Mouse (Mus musculus) gastrocnemius, adult 8-10 months (tissue): Measurements from ENCODE around the gene Rasip1. TPM values are rescaled to one million over a fixed set of nuclear protein-coding genes. Genes with fewer than 3 reads are reported as not detected.

Experiments used
- DNase-seq, 2 experiments: peaks; one replicate each; pipeline ENCODE4 v3.0.0; 2022; ENCODE audit warnings: low spot score in 2 of 2
- total RNA-seq, 4 experiments: library from RNA; stranded (reverse); gene quantifications; 2 replicates each; pipeline ENCODE4 v1.2.4; 2022

Rasip1 gene
- total RNA-seq, 4 experiments from 2014 or later = 5.1 to 7.0 (median 5.3) TPM

DNA sequence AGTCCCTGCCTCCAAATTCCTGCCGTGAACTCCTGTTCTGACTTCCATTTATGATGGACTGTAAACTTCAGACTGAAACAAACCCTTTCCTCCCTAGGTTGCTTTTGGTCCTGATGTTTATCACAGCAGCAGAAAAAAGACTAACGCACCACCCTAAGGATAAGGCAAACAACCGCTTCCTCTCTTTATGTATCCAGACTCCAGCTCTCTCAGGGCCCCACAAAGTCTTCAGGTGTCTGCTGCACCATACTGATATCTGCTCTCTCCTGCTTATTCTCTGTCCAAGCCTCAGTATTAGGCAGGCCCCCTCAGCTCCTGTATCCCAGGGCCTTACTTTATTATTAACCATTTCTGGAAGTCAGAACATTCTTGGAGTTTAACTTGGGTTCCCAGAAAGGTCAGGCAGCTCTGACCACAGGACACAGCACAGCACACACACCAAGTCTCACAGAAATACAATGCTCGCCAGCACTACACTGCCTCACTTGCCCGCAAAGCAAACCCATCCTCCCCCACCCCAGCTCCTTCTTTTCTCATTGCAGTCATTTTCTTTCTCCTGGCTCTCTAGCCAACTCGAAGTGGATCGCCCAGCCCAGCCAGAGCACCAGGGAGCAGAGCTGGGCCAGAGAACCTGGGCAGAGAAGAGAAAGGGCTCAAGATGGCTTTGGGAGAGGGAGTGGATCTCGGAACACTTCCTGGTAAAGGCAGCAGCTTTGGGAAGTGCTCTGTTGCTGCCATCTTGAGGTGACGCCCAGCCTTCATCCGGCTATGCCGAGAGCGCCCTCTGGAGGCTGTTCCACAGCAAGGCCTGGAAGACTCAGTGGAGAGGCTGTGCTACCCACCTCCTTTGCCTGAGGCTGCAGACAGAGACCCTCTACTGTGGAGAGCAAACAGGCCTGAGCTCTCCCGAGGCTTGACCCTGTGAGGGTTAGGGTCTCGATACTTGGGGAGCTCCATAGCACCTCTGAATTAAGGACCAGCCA is 55.1 kb downstream of the Rasip1 start:
- DNase-seq = peak; percentile 72 to 80

DNA sequence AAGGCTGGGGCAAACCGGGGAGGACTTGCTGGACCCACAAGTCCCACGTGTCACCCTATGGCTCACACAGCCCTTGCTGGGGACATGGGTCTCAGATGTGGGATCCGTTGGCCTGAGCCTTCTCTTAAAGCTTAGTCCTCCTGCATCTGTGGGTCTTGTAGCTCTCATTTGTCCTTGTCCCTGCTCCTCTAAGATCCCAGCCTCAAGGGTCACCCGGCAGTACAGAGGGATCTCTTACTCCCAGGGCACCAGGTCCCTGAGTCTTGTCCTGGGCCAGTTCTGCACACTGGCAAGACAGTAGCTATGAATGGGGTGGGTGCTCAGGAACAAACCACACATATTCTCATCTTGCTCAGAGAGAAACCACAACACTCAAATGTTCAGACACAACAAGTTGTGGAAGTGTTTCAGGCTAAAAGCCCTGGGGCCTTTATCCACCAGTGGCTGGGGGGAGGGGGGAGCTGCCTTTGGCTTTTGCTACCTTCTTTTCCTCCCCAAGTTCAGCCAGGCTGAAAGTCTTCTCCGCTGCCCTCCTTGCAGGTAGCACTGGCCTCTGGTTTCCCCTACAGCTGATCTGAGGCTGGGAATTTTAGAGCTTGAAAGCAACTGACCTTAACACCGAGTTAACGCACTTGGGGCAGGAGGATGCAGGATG is 56.2 kb downstream of the Rasip1 start, which contains the start of gene Ntn5:
Ntn5 (plus strand) TSS at position 627 of the 655 bp plus-strand sequence.
- no peak for DNase-seq

- no peak for DNase-seq
These were observed 58.5 kb downstream of the Rasip1 start for GRCm38 (mm10) chr7:45685811-45686210.

DNA sequence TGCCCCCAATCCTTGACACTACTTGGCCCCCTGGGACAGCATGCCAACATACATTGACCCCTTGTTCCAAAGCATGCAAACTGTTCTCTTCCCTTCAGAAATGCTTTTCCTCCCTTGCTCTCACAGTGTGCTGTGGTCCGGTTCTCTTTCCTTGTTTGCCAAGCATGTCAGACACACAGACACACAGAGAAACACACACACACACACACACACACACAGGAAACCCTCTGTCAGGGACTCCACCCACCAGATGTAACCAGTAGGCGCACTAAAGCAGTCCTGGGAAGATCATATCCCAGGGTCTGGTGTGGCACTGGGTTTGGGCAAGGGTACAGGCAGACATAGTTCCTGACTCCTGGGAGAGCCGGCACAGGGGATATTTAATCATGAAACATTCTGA is 59.6 kb downstream of the Rasip1 start:
- no peak for DNase-seq

Other genes with a start within 250 kb of the Rasip1 start
- gene Snrnp70, start 231.7 kb upstream of the Rasip1 start, total RNA-seq = 10 to 100 TPM; 45.4 to 74.5 (median 59.9) TPM
- 10 to 100 TPM; 78.8 to 94.6 (median 88.3) TPM for gene Kcna7, start 221.8 kb upstream of the Rasip1 start, total RNA-seq
- gene Ntf5, start 213.8 kb upstream of the Rasip1 start, total RNA-seq = 1 to 10 TPM; 3.7 to 4.9 (median 4.3) TPM
- gene Lhb, start 206.7 kb upstream of the Rasip1 start, total RNA-seq = under 1 TPM in 2 of 4 experiments, not detected in 2; 0.46 to 0.61 TPM
- 100 to 1,000 TPM; 265 to 308 (median 299) TPM for gene Gys1, start 192.6 kb upstream of the Rasip1 start, total RNA-seq
- gene Ruvbl2, start 189.4 kb upstream of the Rasip1 start, total RNA-seq = 10 to 100 TPM; 22.4 to 28.6 (median 24.0) TPM
- 100 to 1,000 TPM in 3 of 4 experiments, 10 to 100 TPM in 1; 83.2 to 132 (median 121) TPM for gene Ftl1, start 167.6 kb upstream of the Rasip1 start, total RNA-seq
- 10 to 100 TPM; 14.5 to 17.8 (median 15.3) TPM for gene Bax, start 160.6 kb upstream of the Rasip1 start, total RNA-seq
- gene Tulp2, start 145.6 kb upstream of the Rasip1 start, total RNA-seq = not detected
- gene Gm45808, start 140.7 kb upstream of the Rasip1 start, total RNA-seq = 10 to 100 TPM in 3 of 4 experiments, 1 to 10 TPM in 1; 9.7 to 19.4 (median 11.8) TPM
- 10 to 100 TPM; 22.2 to 29.9 (median 27.6) TPM for gene Dhdh, start 138.7 kb upstream of the Rasip1 start, total RNA-seq
- 10 to 100 TPM; 51.1 to 66.1 (median 56.8) TPM for gene Nucb1, start 117.1 kb upstream of the Rasip1 start, total RNA-seq
- gene Ppp1r15a, start 101.2 kb upstream of the Rasip1 start, total RNA-seq = 10 to 100 TPM; 19.6 to 34.3 (median 29.4) TPM
- 1 to 10 TPM; 1.4 to 5.4 (median 4.6) TPM for gene Plekha4, start 101.2 kb upstream of the Rasip1 start, total RNA-seq
- 1 to 10 TPM in 1 of 4 experiments, under 1 TPM in 2, not detected in 1; 0.52 to 2.8 (median 0.56) TPM for gene Hsd17b14, start 72.6 kb upstream of the Rasip1 start, total RNA-seq
- gene Bcat2, start 57.3 kb upstream of the Rasip1 start, total RNA-seq = 100 to 1,000 TPM in 1 of 4 experiments, 10 to 100 TPM in 3; 82.2 to 107 (median 91.8) TPM
- not detected for gene Fgf21, start 12.0 kb upstream of the Rasip1 start, total RNA-seq
- not detected for gene Fut1, start 10.2 kb upstream of the Rasip1 start, total RNA-seq
- not detected for gene Izumo1, start 5.7 kb upstream of the Rasip1 start, total RNA-seq
- gene Mamstr, start 12.5 kb downstream of the Rasip1 start, total RNA-seq = 10 to 100 TPM; 18.5 to 36.8 (median 28.8) TPM
- under 1 TPM; 0.12 to 0.29 (median 0.20) TPM for gene Fut2, start 38.9 kb downstream of the Rasip1 start, total RNA-seq
- under 1 TPM; 0.18 to 0.48 (median 0.27) TPM for gene Ntn5, start 56.5 kb downstream of the Rasip1 start, total RNA-seq
- under 1 TPM in 3 of 4 experiments, not detected in 1; 0.12 to 0.18 (median 0.16) TPM for gene Sec1, start 66.9 kb downstream of the Rasip1 start, total RNA-seq
- 10 to 100 TPM; 14.3 to 18.2 (median 16.1) TPM for gene Car11, start 72.4 kb downstream of the Rasip1 start, total RNA-seq
- 100 to 1,000 TPM in 3 of 4 experiments, 10 to 100 TPM in 1; 69.5 to 173 (median 143) TPM for gene Dbp, start 77.6 kb downstream of the Rasip1 start, total RNA-seq
- gene Rpl18, start 88.0 kb downstream of the Rasip1 start, total RNA-seq = 100 to 1,000 TPM; 479 to 609 (median 594) TPM
- 10 to 100 TPM; 10.6 to 15.0 (median 13.0) TPM for gene Sphk2, start 90.5 kb downstream of the Rasip1 start, total RNA-seq
- gene Fam83e, start 93.7 kb downstream of the Rasip1 start, total RNA-seq = under 1 TPM in 2 of 4 experiments, not detected in 2; 0.10 to 0.38 TPM
- not detected for gene Spaca4, start 98.3 kb downstream of the Rasip1 start, total RNA-seq
- not detected for gene Lmtk3, start 156.2 kb downstream of the Rasip1 start, total RNA-seq
- not detected for gene Sult2b1, start 157.2 kb downstream of the Rasip1 start, total RNA-seq
- 10 to 100 TPM; 25.2 to 34.3 (median 30.8) TPM for gene Cyth2, start 187.1 kb downstream of the Rasip1 start, total RNA-seq
- gene Kcnj14, start 197.3 kb downstream of the Rasip1 start, total RNA-seq = under 1 TPM in 2 of 4 experiments, not detected in 2; 0.11 to 0.29 TPM
- 10 to 100 TPM; 15.5 to 17.3 (median 16.1) TPM for gene Grwd1, start 203.5 kb downstream of the Rasip1 start, total RNA-seq
- gene Kdelr1, start 245.3 kb downstream of the Rasip1 start, total RNA-seq = 10 to 100 TPM; 68.0 to 73.7 (median 70.1) TPM